Mouse (Mus musculus) kidney, postnatal 36 days (tissue): ENCODE results near the gene Ndufb10.
"Not testable (repeated sequence)": the region's sequence is repeated elsewhere in the genome, so short reads cannot be mapped to it uniquely, and the experiment has no call there.

Source experiments
- DNase-seq, 2 experiments: peaks; one replicate each; pipeline ENCODE4 v3.0.0; 2021 to 2022; ENCODE audit warnings: mixed read lengths in 2 of 2

Gene Ndufb10

GRCm38 (mm10) chr17:24733434-24734050 is 9.3 kb upstream of the Ndufb10 start:
- DNase-seq, result no peak

DNA sequence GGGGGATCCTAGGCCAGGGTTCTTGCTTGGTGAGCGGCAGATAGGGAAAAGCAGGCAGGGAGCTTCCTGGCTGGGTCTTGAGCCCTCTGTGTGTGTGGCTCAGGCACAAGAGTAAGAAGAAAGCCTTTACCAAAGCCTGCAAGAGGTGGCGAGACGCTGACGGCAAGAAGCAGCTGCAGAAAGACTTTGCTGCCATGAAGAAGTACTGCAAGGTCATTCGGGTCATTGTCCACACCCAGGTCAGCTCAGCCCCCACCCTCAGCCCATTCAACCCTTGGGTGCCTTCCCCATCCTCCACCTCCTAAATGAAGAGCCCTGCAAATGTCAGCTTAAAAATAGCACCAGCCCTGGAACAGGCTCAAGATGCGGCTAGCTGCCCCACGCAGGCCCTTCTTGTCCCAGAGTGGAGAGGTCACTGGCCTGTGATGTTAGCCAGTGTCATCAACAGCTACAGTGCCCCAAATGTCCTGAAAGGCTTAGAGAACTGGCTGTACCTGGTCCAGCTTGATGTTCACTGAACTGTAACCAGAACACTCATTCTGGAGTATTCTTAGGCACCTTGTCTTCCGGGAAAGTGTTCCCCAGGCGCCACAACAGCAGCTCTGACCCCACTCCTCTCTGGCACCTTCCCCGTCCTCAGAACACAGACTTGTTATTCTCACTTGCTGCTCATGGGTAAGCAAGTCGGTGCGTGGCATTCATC is 8.1 kb upstream of the Ndufb10 start:
- peak in 1 of 2 experiments; percentile 56 for DNase-seq

GRCm38 (mm10) chr17:24730787-24731186 is 6.5 kb upstream of the Ndufb10 start:
- DNase-seq, result no peak

- DNase-seq, result no peak
Measured at GRCm38 (mm10) chr17:24729067-24729466, 4.8 kb upstream of the Ndufb10 start.

GRCm38 (mm10) chr17:24728184-24728583 is 3.9 kb upstream of the Ndufb10 start:
- DNase-seq, result no peak

DNA sequence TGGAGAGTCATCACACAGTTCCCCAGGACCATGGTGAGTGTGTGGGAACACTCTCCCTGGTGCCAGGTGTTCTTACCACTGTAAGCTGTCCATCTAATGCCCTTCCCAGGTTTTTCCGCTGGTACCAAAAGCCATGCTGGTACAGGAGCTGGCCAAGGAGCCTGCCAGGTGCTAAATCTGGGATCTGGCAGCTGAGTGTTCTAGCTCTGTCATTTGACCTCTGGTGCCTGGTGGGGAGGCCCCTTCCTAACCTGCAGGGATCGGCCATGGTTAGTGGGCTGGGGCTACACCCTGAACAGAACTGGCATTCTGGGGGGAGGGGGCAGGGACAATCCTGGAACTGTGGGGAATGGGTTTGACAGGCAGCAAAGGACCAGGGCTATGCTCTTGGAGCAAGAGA is 3.3 kb upstream of the Ndufb10 start, which contains the start of gene Rpl3l:
Gene Rpl3l, plus strand, starts transcription at position 203 of the 400 bp plus-strand sequence.
- no peak for DNase-seq

- DNase-seq, result no peak
Measured at GRCm38 (mm10) chr17:24725637-24726390, 1.5 kb upstream of the Ndufb10 start.

GRCm38 (mm10) chr17:24723881-24724180 is 447 bp downstream of the Ndufb10 start:
- DNase-seq, result peak in 1 of 2 experiments; percentile 37

DNA sequence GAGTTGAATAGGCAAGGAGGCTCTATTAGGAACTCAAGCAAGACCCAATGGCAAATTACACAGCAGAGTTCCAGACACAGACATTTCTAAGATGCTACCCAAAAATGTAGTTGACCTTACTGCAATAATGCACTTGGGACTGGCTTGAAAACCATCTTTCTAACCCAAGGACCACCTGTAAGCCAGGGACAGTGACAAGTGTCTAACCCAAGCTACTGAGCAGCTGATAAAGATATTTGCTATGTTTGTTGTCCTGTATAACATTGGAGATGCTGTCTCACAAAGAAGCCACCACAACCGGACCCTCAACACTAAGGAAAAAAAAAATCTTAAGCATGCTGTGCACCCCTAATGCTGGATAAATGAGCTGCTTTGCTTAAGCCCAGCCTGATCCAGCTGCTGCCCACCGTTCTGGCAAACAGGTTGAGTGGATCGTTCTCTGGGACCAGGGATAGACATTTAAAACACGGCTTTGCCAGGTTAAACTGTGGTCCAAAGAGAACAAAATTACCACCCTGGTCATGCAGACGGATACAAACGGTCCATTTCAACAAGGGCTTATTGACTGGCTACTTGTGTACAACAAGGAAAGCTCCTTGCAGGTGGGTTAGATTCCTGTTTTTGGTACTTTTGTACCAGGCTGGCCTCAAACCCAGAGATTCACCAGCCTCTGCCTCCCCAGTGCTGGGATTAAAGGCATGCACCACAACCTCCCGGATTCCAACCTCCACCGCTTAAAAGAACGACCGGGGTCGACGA is 977 bp downstream of the Ndufb10 start:
- no peak for DNase-seq

- DNase-seq, result peak in 1 of 2 experiments; percentile 39
Measured at GRCm38 (mm10) chr17:24722220-24722924, 1.9 kb downstream of the Ndufb10 start.

- DNase-seq, result not testable (repeated sequence)
Measured at GRCm38 (mm10) chr17:24721383-24721955, 2.8 kb downstream of the Ndufb10 start.

DNA sequence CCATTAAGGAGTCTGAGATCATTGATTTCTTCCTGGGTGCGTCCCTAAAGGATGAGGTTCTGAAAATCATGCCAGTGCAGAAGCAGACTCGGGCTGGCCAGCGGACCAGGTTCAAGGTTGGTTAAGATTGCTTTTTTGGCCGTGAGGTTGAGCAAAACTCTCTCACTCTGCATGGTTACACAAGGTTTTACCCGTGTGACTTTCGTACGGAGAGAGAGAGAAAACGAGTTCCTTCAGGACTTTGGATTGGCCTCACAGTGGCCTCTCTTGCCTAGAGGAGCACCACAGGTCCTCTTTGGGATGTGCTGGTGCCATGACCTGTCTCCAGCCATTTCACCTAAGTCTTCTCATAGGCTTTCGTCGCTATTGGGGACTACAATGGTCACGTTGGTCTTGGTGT is 3.7 kb downstream of the Ndufb10 start:
- not testable (repeated sequence) for DNase-seq

DNA sequence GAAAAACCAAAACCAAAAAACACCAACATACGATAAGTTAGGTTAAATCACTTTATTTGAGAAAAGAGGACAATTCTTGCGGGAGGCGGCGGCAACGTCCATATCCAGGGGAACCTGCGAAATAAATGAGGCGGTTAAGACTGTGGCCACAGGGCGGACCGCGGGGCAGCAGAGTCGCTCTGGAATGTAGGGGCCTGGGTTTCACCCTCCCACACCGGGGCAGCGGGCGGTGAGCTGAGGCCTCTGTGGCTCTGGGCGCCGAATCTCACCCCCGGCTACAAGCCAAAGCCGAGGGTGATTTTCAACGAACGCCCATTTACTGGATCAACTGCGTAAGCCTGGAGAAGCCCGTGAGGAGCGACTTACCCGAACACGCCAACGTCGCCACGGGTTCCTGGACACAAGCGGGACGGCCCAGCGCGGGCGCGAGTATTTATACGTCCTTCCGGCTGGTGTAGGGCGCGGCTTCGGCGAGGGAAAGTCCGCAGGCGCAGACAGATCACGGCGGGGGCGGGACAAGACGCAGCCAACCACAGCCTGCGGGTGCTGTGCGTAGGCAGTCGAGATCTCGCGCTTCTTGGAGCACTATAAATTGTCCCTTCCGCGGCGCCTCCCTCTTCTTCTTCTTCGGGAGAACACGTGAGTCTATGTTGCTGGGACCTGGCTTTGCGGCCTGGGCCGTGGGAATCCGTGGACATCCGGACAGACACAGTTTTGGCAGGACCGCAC is 4.6 kb downstream of the Ndufb10 start:
- peak; percentile 99 for DNase-seq

- DNase-seq, result not testable (repeated sequence)
Measured at GRCm38 (mm10) chr17:24718938-24719337, 5.3 kb downstream of the Ndufb10 start.

GRCm38 (mm10) chr17:24717943-24718342 is 6.3 kb downstream of the Ndufb10 start, which contains the start of the genes Rnf151 and Rps2:
Gene Rnf151, minus strand, starts transcription at chr17:24718063.
Gene Rps2, plus strand, starts transcription at chr17:24718116.
- no peak for DNase-seq

- no peak for DNase-seq
Measured at GRCm38 (mm10) chr17:24716166-24716682, 8.1 kb downstream of the Ndufb10 start.

DNA sequence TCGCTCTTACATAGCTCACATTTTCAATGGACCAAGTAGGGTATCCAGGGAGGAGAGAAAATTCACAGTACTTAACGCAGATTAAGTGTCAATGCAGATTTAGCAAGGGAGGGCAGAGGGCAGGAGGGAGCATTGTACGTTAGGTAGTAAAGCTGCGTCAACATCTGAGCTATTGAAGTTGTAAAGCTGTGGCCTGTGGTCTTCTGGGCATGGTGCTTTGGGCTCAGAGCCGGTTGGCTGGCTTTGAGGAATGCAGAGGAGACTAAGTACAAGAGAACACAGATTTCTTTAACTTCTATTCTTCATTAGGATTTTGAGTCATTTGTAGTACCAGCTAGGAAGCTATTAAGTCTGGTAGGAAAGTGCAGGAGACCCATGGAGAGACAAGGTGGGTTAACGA is 8.7 kb downstream of the Ndufb10 start:
- DNase-seq, result no peak

- DNase-seq, result no peak
Measured at GRCm38 (mm10) chr17:24708646-24709045, 15.6 kb downstream of the Ndufb10 start.

DNA sequence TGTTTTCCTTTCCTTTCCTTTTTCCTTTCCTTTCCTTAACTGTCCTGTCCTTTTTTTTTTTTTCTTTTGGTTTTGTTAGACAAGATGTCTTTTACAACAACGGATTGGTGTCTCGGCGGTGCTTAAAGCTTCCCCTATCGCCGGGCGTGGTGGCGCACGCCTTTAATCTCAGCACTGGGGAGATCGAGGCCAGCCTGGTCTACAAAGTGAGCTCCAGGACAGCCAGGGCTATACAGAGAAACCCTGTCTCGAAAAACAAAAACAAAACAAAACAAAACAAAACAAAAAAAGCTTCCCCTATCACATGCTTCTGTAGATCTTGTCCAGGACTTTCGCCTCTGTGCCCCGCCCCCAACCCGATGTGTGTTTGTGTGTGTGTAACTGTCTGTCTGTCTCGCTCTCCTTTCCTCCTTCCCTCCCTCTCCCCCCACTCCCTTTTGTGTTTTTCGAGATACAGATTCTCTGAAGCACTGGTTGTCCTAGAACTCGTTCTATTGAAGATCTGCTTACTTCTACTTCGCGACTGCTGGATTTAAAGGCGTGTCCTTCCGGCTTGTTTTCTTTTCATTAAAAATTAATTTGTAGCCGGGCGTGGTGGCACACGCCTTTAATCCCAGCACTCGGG is 16.4 kb downstream of the Ndufb10 start:
- DNase-seq, result peak in 1 of 2 experiments; percentile 37
